Mouse (Mus musculus) limb, embryonic 14.5 days (tissue): ENCODE measurements at regions not wholly inside any gene's neighbourhood (a gene's known extent, or its start where the extent isn't known, plus 50 kb on each side); places are given as distances from the start of the nearest gene placed in this dataset.

Source experiments
- ATAC-seq: fragments of 200-750 bp; cut with Nextera tagmentation; 2 replicates; pipeline ENCODE4 v1.8.0; 2017; ENCODE audit warnings: low read depth, moderate number of reproducible peaks, moderate TSS enrichment; ENCODE audit not compliant: low FRiP score
- DNase-seq: peaks from one replicate; pipeline ENCODE4 v3.0.0-alpha.2; 2015; ENCODE audit warnings: low spot score
- H3K27ac ChIP-seq: fragments of 300-500 bp; sonication (generic); replicated peaks from 2 replicates; pipeline ENCODE4 v1.5.1; 2014; ENCODE audit warnings: low read depth, mild to moderate bottlenecking, low read length, moderate library complexity, mixed read lengths
- H3K27me3 ChIP-seq: fragments of 300-500 bp; sonication (generic); 2 replicates; pipeline ENCODE4 v1.6.1; 2014; ENCODE audit warnings: low read length, mixed read lengths; ENCODE audit not compliant: control insufficient read depth, insufficient read depth
- H3K36me3 ChIP-seq: fragments of 300-500 bp; sonication (generic); 2 replicates; pipeline ENCODE4 v1.6.1; 2014; ENCODE audit warnings: mild to moderate bottlenecking, low read length, moderate library complexity, mixed read lengths; ENCODE audit not compliant: control insufficient read depth, insufficient read depth
- H3K4me1 ChIP-seq: fragments of 300-500 bp; sonication (generic); 2 replicates; pipeline ENCODE4 v1.6.1; 2014; ENCODE audit warnings: antibody characterized with exemption, low read length, mixed read lengths; ENCODE audit not compliant: control insufficient read depth, insufficient read depth
- H3K4me2 ChIP-seq: fragments of 300-500 bp; sonication (generic); replicated peaks from 2 replicates; pipeline ENCODE4 v1.6.1; 2014; ENCODE audit warnings: low read depth, mild to moderate bottlenecking, low read length, moderate library complexity; ENCODE audit not compliant: severe bottlenecking
- H3K4me3 ChIP-seq: fragments of 300-500 bp; sonication (generic); replicated peaks from 2 replicates; pipeline ENCODE4 v1.5.1; 2014; ENCODE audit warnings: low read length
- H3K9ac ChIP-seq: fragments of 300-500 bp; sonication (generic); 2 replicates; pipeline ENCODE4 v1.6.1; 2014; ENCODE audit warnings: mild to moderate bottlenecking, low read depth, low read length, moderate library complexity; ENCODE audit not compliant: severe bottlenecking
- H3K9me3 ChIP-seq: fragments of 300-500 bp; sonication (generic); 2 replicates; pipeline ENCODE4 v1.6.1; 2016; ENCODE audit warnings: low read length; ENCODE audit not compliant: control insufficient read depth
- POLR2A ChIP-seq: fragments of 200-500 bp; IDR thresholded peaks from 2 replicates; pipeline ENCODE4 v1.8.0; 2012; ENCODE audit warnings: inconsistent platforms, mild to moderate bottlenecking, moderate library complexity, borderline replicate concordance; ENCODE audit not compliant: insufficient read depth, insufficient read length; ENCODE audit errors: extremely low read depth
- WGBS: fragments of 180-500 bp; shearing (Covaris S2); extraction: QIAGEN DNeasy Blood & Tissue Kit; methylation state at CpG from one replicate; pipeline ENCODE4 v1.1.7; 2014; 5-methylcytosine and 5-hydroxymethylcytosine counted together

DNA sequence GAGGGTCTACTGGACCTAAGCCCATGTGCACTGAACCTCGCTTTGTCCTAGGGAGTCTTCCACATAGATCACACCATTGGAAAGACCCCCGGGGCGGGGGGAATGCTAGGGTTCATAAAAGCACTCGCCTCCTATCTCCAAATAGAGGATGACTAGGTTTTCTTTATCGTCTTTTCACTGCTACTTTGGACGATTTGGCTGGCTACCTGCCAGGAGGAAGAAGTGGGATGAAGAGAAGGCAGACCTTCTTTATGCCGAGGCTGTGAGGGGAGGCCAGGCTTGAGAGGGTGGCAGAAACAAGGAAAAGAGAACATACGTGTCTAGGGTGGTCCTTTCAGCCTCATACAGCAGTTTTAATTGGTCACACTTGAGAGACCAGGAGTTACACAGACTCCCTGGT lies 96.6 kb upstream of the Bcor start:
- no peaks in the 10 kb centered on the region for H3K9me3 ChIP-seq
- H3K4me3 ChIP-seq, result no peak overlapping the region
- H3K27me3 ChIP-seq, result no peaks in the 10 kb centered on the region
- no peak for ATAC-seq
- no peak overlapping the region for H3K27ac ChIP-seq
- no peaks in the 10 kb centered on the region for H3K36me3 ChIP-seq
- no peak overlapping the region for H3K4me2 ChIP-seq
- TF ChIP-seq POLR2A, result no peak
- no peaks in the 10 kb centered on the region for H3K4me1 ChIP-seq
- H3K9ac ChIP-seq, result no peak overlapping the region
- 81% methylated on average over 8 of the region's 8 CpGs for WGBS
- DNase-seq, result no peak

DNA sequence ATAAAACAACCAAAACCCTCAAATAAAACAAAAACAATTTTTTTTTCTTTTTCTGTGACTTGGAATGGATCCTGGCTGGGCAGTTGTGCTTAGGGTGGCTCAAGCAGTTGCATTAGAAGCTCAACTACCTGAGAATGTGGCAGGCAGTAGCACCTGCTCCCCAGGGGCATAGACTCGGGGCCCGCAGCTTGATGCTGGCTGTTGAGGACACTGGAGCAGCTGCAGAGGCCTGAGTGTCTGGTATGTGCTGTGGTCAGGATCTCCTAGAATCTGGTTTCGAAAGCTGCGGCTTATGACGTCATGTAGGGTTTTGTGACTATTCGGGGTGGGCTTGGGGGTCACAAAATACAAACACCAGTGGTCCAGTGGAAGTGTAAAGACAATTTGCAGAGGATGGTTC lies 103.7 kb upstream of the Bcor start:
- 84% methylated on average over 6 of the region's 6 CpGs for WGBS
- ATAC-seq (no peak), DNase-seq (no peak)
- no peaks in the 10 kb centered on the region for H3K27me3 ChIP-seq
- no peak overlapping the region for H3K9ac ChIP-seq
- H3K4me2 ChIP-seq, result no peak overlapping the region
- no peaks in the 10 kb centered on the region for H3K4me1 ChIP-seq
- H3K36me3 ChIP-seq, result no peaks in the 10 kb centered on the region
- TF ChIP-seq POLR2A, result no peak
- H3K27ac ChIP-seq, result no peak overlapping the region
- H3K4me3 ChIP-seq, result no peak overlapping the region
- no peaks in the 10 kb centered on the region for H3K9me3 ChIP-seq

DNA sequence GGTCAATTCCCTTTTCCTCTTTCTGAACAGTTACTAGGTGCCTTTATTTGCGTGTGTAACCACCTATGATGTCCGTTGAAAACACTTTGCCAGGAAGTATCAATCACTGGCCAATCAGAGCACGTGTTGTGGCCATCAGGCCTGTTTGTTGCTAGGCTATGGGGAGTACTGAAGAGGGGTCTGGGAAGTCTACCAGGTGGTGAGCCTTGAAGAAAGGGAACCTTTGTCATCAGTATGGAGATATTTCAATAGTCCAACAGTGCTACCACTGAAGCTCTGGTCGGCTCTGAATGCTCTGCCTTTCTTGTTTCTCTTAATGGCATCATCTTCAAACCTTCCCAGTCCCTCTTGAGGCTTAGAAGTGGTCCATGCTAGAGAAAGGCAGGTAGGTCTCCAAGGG lies 124.6 kb upstream of the Bcor start:
- H3K9ac ChIP-seq, result no peak overlapping the region
- WGBS, result 69% methylated on average over 4 of the region's 4 CpGs
- DNase-seq (no peak), ATAC-seq (no peak)
- H3K4me2 ChIP-seq, result no peak overlapping the region
- TF ChIP-seq POLR2A, result no peak
- no peaks in the 10 kb centered on the region for H3K9me3 ChIP-seq
- no peak overlapping the region for H3K4me3 ChIP-seq
- H3K4me1 ChIP-seq, result no peaks in the 10 kb centered on the region
- H3K27me3 ChIP-seq, result no peaks in the 10 kb centered on the region; the same call in 1 of the 2 replicates
- H3K36me3 ChIP-seq, result no peaks in the 10 kb centered on the region
- no peak overlapping the region for H3K27ac ChIP-seq

DNA sequence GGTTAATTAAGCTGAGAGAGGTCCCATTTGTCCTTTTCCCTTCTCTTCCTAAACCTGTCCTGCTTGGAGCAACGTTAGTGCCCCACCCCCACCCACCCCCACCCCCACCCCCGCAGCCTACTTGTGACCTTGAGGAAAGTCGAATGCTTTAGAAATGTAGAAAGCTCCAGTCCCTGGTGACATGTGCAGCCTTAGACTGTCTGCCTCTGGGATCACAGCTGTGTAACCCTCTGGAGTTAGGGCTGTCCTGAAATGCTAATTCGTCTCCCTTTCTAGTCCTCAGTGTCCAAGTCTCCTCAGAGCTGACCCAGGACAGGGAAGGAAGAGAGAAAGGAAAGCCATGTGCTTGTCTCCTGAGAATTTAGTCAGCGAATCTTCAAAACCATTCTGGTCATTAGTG lies 125.0 kb upstream of the Bcor start:
- H3K4me3 ChIP-seq, result no peak overlapping the region
- no peaks in the 10 kb centered on the region for H3K9me3 ChIP-seq
- DNase-seq (no peak), ATAC-seq (no peak)
- no peak overlapping the region for H3K27ac ChIP-seq
- H3K27me3 ChIP-seq, result no peaks in the 10 kb centered on the region; the same call in 1 of the 2 replicates
- no peak overlapping the region for H3K9ac ChIP-seq
- no peak overlapping the region for H3K4me2 ChIP-seq
- 38% methylated on average over 5 of the region's 5 CpGs for WGBS
- H3K4me1 ChIP-seq, result no peaks in the 10 kb centered on the region
- TF ChIP-seq POLR2A, result no peak
- no peaks in the 10 kb centered on the region for H3K36me3 ChIP-seq

DNA sequence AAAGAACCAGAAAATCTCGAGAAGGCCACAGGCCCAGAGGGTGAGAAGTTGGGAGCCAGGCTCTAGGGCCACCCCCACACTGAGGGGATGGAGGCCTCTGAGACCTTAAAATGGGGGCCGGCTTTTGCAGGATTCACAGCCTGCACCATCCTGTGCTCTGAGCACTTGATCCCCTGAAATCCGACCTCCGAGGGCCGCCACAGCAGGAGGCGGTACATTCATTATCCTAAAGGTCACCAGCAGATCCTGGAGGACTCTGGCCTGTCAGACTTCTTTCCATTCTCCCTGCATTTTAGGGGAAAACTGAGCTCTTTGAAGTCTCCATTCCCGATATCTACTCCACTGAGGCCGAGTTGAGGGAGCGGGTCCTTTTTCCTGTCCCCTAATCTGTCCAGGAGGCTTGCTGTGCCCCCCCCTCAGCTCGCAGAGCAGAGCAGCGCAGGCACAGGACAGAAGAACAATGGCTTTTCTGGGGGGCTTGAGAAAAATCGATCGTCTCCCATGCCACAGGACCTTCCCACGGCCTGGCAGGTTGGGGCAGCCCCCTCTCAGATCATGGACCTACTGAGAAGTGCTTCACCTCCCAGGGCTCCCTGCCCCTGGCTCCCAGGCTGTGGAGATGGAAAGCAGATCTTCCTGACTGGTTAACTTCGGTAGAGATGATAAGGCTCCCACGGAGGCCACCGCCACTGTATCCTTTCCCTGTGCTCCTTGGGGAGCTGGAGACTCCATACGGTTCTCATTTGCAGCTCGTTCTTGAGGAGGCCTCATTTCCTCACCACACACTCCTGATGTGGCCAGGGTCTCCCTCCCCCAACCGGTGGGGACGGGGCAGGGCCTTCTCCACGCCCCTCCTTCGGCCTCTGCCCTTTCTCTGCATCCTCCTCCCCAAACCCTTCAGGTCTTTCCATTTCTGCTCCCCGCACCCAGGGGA lies 126.1 kb upstream of the Bcor start:
- no peaks in the 10 kb centered on the region; the same call in 1 of the 2 replicates for H3K27me3 ChIP-seq
- DNase-seq (no peak), ATAC-seq (peak; percentile 23; the same call in 1 of the 2 replicates)
- H3K27ac ChIP-seq, result no peak overlapping the region
- H3K4me2 ChIP-seq, result no peak overlapping the region; the same call in 1 of the 2 replicates
- H3K36me3 ChIP-seq, result no peaks in the 10 kb centered on the region
- no peaks in the 10 kb centered on the region for H3K4me1 ChIP-seq
- no peak for TF ChIP-seq POLR2A
- no peak overlapping the region for H3K9ac ChIP-seq
- H3K9me3 ChIP-seq, result no peaks in the 10 kb centered on the region
- WGBS, result 31% methylated on average over 23 of the region's 24 CpGs
- no peak overlapping the region for H3K4me3 ChIP-seq
